Mouse (Mus musculus): Measurements from ENCODE around the gene Csnk2b.

Csnk2b gene

GRCm38 (mm10) chr17:35121871-35122303 lies at the start of gene Csnk2b:
TSS of gene Csnk2b (minus strand) at chr17:35122053.
- DNase-seq (ENCODE audit: low read depth): peak; percentile 71

- DNase-seq (ENCODE audit: low read depth): peak; percentile 90
These were observed 46.8 kb upstream of the Csnk2b start for GRCm38 (mm10) chr17:35168541-35169207.

- DNase-seq (ENCODE audit: low read depth): no peak
These were observed 45.9 kb upstream of the Csnk2b start for GRCm38 (mm10) chr17:35167794-35168193.

DNA sequence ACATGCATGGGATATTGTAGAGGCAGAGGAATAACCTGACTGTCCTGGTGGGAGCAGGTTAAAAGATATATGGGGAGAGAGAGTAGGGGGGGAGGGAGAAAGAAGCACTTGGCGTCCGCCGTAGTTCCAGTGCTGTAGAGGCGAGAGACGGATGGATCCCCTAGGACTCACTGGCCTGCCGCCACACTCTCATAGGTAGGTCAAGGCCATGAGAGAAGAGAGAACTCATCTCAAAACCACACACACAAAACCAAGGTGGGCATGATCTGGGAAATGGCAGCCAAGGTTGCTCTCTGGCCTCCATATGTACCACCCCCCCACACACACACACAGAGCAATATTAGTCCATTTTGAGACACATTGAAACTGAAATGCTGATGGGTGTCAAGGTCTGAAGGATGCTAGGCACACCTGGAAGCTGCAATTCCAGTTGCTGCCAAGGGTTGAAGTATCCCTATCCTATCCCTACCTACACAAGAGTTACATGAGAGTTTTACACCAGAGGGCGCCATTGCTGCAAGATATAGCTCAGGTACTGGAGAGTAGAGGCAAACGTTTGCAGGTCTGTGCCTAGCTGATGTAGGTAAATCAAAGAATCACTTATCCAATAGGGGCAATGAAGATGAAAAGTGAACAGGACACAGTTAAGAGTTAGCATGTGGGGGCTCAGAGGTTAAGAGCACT lies 44.6 kb upstream of the Csnk2b start:
- DNase-seq (ENCODE audit: low read depth): peak; percentile 94

DNA sequence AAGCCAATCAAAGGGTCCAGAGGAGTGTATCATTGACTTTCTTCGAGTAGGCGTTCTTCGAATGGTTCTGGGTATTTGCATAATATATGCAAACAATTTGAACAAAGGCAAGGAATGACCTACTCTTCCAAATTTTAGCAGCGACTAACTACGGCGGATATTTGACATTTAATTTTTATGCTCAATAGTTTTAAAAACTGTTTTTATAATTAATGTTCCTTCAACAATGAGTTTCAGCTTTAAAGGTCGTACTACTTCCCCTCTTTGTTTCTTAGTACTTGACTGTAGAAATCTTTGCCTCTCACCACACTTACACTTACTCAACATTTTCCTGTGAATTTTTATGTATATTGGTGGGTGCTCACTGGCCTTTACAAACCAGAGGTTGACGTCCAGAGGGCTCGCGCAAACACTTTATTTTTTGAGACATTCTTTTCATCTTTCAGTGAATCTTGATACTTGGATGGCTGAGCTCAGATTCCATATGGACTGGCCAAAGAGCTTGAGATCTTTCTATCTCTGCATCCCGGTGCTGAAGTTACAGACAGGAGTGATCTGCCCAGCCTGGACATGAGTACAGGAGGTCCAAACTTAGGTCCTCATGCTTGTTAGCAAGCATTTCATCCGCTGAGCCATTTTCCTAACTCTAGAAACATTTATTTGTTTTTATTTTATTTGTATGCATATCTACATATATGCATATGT lies 43.8 kb upstream of the Csnk2b start:
- DNase-seq (ENCODE audit: low read depth): no peak

GRCm38 (mm10) chr17:35164568-35165450 lies 43.0 kb upstream of the Csnk2b start, which contains the start of gene Prrc2a:
TSS of gene Prrc2a (minus strand) at chr17:35164897.
- peak; percentile 99 for DNase-seq (ENCODE audit: low read depth)

- no peak for DNase-seq (ENCODE audit: low read depth)
These were observed 42.3 kb upstream of the Csnk2b start for GRCm38 (mm10) chr17:35164218-35164567.

DNA sequence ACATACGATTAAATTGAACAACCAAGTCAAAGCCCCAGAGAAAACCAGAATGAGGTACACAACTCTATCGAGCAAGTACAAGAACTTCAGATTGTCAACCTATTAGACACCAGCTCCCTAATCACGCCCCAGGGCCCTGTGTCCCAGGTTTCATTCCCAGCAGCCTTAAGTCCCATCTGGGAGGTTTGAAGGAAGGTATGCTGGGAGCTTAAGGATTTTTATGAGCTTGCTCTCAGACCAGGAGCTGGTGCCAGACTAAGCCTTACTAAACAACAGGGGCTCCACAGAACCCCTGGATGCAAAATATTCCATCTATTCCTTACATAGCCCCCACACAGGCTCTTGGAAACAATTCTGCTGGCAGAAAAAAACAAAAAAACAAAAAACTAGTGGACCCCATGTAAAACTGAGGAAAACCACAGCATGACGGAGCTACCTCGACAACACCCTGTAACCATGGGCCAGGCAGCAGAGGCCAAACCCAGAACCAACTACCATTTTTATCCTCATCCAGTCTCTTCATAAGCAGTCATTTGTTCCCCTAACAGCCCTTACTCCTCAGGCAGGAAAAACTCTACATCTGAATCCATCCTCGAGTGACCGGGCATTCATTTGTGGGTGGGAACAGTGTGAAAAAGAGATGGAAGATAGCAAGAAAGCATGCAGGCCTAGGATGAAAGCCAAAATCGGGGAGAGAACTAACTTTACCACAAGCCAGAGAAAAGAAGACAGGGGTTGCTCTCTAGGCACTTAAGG lies 41.7 kb upstream of the Csnk2b start:
- DNase-seq (ENCODE audit: low read depth): no peak

- DNase-seq (ENCODE audit: low read depth): no peak
These were observed 40.9 kb upstream of the Csnk2b start for GRCm38 (mm10) chr17:35162730-35163129.

- DNase-seq (ENCODE audit: low read depth): no peak
These were observed 40.3 kb upstream of the Csnk2b start for GRCm38 (mm10) chr17:35162121-35162520.

DNA sequence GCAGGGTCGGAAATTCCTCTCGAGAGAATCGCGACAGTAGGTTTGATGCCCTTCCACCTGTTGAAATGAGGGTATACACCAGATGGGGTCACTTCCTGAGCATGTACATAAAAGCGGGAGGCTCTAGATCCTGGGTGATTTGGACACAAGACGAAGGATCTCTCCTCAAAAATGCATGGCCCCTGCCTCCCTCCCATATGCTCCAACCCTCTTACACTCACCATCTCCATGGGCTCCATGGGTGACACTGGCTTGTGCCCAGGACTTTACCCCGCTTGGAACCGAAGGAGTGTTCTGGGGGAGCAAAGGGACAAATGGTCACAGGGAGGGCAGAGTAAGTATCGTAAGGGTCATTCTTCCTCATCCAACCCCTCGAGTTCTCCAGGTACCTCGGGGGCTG lies 39.6 kb upstream of the Csnk2b start:
- no peak for DNase-seq (ENCODE audit: low read depth)

DNA sequence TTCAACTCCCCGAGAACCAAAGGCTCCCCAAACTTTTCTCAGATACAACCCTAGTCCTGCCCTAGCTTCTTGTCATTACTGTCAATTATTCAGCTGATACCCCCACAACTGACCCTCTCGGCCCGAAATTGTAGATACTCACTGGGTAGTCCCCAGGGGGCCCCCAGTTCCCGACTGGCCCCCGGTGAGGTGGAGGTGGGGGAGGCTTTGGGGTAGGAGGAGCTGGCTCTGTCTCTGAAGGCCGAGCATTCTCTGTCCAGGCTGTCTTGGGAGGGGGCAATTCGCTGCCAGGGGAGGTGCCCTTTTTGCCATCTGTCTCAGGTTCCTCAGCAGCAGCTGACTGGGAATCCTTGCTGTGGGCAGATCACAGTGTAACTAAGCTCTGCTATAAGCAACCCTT lies 37.8 kb upstream of the Csnk2b start:
- no peak for DNase-seq (ENCODE audit: low read depth)

DNA sequence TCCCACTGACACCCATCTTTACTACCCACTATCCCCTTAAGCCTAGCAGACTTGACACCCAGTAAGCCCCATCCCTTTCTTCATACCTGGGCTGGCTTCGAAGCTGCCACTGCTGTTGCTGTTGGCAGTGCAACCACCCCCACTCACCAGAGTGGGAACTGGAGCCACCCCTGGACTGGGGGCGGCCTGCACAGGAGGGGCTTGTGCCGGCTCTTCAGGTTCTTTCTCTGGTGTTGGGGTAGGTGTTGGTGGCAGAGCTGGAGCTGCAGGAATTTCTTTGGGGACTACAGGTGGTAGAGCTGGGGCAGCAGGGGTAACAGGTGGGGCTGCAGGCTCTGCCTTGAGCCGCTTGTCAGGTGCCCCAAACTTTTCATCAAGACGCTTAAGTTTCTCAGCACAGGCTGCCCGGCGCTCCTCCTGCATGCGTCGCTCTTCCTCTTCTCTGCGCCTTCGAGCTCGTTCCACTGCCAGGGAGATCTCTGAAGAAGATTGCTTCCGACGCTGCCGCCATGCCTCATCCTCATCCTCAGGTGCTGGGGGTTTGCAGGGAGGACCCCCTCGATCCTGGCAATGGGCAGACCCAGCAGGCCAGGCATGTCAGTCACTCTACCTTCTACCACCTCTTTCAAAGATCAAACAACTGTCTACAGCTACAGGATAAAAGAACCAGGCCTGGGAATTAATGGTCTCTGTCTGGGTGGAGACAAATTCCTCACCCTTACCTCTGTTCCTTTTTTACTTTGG lies 37.2 kb upstream of the Csnk2b start:
- DNase-seq (ENCODE audit: low read depth): no peak

DNA sequence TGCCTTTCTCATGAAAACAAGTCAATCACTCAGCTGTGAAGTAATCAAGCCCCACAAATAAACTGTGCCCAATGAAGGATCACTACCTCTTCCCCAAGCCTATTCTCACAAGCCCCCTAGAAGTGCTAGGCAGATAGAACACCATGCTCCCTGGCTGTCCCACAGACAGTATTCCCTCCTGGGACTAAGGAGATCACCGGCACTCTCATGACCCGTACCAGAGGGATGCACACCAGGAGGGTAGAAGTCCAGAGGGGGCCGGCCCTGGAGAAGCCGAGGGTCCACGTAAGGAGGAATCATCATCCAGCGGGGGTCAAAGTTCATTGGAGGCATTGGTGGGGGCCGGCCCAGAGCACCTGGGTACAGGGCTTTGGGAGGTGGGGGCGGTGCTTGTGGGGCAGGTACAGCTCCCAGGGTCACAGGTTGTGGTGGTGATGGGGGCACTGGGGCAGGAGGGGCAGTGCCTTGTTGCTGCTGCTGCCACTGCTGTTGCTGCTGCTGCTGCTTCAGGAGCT lies 35.9 kb upstream of the Csnk2b start:
- no peak for DNase-seq (ENCODE audit: low read depth)

DNA sequence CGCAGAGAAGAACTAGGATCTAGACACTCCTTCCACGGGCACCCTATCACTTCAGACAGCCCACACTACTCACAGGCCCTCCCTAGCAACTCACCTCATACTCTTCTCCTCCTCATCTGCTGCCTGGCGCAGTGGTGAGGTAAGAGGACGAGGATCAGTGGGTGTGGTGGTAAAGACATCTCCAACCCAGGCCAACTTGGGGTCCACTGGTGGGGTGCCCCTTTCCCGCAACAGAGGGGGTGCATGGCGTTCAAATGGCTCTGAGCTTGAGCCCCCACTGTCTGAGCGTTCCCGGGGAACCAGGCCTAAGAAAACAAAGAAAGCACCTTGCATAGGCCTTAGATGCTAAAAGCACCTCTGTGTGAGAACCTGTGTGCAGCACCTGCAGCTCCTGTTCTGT lies 35.4 kb upstream of the Csnk2b start:
- DNase-seq (ENCODE audit: low read depth): no peak

DNA sequence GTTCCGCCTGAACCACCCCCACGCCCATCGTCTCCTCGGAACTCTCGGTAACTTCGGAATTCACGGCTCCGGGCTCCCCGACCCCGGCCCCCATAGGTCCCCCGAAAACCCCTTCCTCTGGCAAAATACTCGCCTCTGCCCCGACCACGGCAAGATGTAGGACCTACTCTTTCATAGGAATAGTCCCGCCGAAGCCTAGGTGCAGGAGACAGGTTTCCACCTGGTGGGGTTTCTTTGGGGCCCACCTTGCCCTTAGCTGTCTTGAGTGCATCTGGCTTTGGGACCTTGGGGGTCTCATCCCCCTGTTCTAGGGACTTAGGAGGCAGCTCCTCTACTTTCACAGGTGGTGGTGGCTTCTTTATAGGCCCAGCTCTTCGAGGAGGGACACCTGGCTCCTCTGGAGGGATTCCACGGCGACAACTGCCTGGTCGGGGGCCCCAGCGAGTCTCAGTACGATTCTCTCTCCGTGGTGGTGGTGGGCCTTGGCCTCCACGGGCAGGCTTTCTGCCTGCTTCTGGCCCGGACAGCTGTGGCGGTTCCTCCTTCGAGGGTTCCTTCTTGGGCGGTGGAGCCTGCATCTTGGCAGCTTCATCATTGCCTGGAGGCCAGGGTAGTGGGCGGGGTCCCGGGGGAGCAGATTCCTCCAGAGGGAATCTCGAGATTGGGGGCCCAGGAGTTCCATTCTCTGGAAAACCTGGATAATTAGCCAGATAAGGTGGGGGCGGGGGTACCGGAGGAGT lies 34.8 kb upstream of the Csnk2b start:
- no peak for DNase-seq (ENCODE audit: low read depth)

- no peak for DNase-seq (ENCODE audit: low read depth)
These were observed 33.6 kb upstream of the Csnk2b start for GRCm38 (mm10) chr17:35155451-35155850.

DNA sequence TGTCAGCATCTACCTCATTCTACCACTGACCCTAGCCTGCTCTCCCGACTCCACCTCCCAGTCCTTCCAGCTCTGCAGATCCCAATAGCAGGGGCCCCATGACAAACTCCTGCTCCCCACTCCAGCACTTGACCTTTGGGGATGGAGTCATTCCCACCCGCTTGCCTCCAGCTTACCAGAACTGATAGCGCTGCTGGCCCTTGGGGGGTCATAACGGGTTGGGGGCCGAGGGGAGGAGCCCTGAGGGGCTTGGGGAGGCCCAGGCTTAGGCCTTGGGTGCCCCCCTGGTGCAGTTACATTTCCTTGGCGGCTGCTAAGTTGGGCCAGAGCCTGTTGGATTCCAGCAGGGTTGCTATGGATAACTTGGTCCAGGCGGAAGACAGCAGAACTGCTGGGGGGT lies 32.8 kb upstream of the Csnk2b start:
- DNase-seq (ENCODE audit: low read depth): no peak

DNA sequence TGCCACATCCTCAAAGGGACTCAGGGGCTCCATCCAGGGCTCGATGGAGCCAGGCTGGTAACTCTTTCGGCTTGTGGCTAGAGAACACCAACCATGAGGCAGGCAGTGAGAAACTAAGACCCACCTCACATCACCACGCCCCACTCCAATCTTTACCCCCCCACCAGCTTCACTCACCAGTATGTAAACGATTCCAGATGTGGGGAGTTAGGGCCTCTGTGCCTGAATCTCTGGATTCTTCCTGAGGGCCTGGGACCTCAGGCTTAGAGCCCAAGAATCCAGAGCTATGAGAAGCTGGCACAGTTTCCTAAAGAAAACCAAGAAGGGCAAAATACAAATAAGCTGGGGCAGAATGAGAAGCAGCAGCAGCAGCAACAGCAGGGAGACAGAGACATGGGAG lies 32.1 kb upstream of the Csnk2b start:
- no peak for DNase-seq (ENCODE audit: low read depth)

DNA sequence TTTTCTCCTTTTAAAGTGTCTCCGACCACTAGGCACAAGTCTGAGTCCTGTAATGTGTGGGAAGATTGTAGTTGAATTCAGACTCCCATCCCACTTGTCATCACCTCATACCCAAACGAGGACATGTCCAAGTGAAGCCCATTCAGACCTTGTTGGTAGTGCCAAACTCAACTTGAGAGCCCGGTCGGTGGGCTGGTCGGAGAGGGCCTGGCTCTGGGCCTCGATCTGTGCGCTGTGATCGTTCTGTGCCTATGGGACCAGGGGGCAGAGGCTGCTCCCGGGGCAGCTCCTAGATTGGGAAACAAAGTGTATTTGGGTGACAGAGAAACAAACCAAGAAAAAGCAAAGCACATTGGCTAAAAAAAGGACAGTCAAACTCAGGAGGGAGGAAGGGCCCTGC lies 31.2 kb upstream of the Csnk2b start:
- no peak for DNase-seq (ENCODE audit: low read depth)

Data from naive thymus-derived CD4-positive, alpha-beta T cell, adult 2 months (primary cell).